Mouse (Mus musculus) embryonic fibroblast, embryonic 13.5 days (primary cell): ENCODE measurements around the gene Krr1. TPM values are rescaled to one million over a fixed set of nuclear protein-coding genes. Genes with fewer than 3 reads are reported as not detected.

Experiments used
- H3K27ac ChIP-seq: 2 replicates; pipeline ENCODE4 v1.5.1; 2012; ENCODE audit warnings: low read length, control low read depth, inconsistent platforms; ENCODE audit not compliant: insufficient read depth
- H3K4me1 ChIP-seq: 2 replicates; pipeline ENCODE4 v1.6.1; 2011; ENCODE audit warnings: low read length; ENCODE audit not compliant: control insufficient read depth, insufficient read depth
- H3K4me3 ChIP-seq: 2 replicates; pipeline ENCODE4 v1.5.1; 2011; ENCODE audit warnings: mild to moderate bottlenecking, control low read depth, low read length; ENCODE audit not compliant: insufficient read depth
- CTCF ChIP-seq: IDR thresholded peaks from 2 replicates; pipeline ENCODE4 v1.5.1; 2011; ENCODE audit warnings: mild to moderate bottlenecking, control low read depth, low read length, moderate library complexity, borderline replicate concordance; ENCODE audit not compliant: insufficient read depth
- POLR2A ChIP-seq: IDR thresholded peaks from 2 replicates; pipeline ENCODE4 v1.6.1; 2011; ENCODE audit warnings: low read depth, mild to moderate bottlenecking, control low read depth, low read length, moderate library complexity
- polyA plus RNA-seq: library from polyadenylated mRNA; stranded (reverse); fragments of >200 nt; gene quantifications from 2 replicates; pipeline ENCODE4 v1.2.4, GENCODE M21; 2011; ENCODE audit warnings: low read depth; ENCODE audit not compliant: missing spikeins, insufficient read length

Krr1 gene
- polyA plus RNA-seq = 37.6 and 39.3 TPM in 2 replicates

GRCm38 (mm10) chr10:111972542-111973361 is at the start of gene Krr1:
Gene Krr1 (plus strand): TSS chr10:111972664.
- no peak for TF ChIP-seq CTCF
- TF ChIP-seq POLR2A = peak; percentile 67
- Histone ChIP-seq H3K4me1 (no peaks in the 10 kb centered on the region; the same call in 1 of the 2 replicates), H3K27ac (peak within 1 kb of the TSS; percentile 20; the same call in 1 of the 2 replicates), H3K4me3 (peak within 1 kb of the TSS; percentile 95)

GRCm38 (mm10) chr10:111923503-111924135 is 48.8 kb upstream of the Krr1 start:
- Histone ChIP-seq H3K4me3 (no peak overlapping the region), H3K27ac (no peak overlapping the region), H3K4me1 (no peaks in the 10 kb centered on the region)
- TF ChIP-seq POLR2A = no peak
- no peak for TF ChIP-seq CTCF

DNA sequence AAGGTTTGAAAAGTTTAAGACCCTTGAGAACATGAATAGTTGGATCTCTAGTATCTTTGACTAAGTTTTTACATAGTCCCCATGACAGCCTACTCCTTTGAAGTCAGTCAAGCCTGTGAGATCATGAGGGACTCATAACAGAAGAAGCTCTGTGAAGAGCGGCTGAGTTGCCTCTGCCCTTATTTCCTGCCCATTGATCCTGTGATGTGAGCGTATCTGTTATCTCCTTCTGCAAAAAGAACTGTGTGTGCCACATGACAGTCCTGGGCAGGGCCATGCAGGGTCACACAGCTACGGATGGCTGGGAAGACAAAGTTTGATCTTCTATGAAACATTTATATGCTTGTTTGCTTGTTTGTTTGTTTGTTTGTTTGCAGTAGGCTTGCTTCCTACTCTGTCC is 48.3 kb upstream of the Krr1 start:
- no peak overlapping the region for H3K27ac ChIP-seq
- no peaks in the 10 kb centered on the region for H3K4me1 ChIP-seq
- TF ChIP-seq CTCF (no peak), POLR2A (no peak)
- H3K4me3 ChIP-seq = no peak overlapping the region

- TF ChIP-seq CTCF = no peak
- TF ChIP-seq POLR2A = no peak
- H3K4me1 ChIP-seq = no peaks in the 10 kb centered on the region
- H3K4me3 ChIP-seq = no peak overlapping the region
- no peak overlapping the region for H3K27ac ChIP-seq
Measured at GRCm38 (mm10) chr10:111924716-111925488, 47.6 kb upstream of the Krr1 start.

- Histone ChIP-seq H3K4me3 (no peak overlapping the region), H3K27ac (no peak overlapping the region), H3K4me1 (no peaks in the 10 kb centered on the region)
- TF ChIP-seq POLR2A = no peak
- TF ChIP-seq CTCF = no peak
Measured at GRCm38 (mm10) chr10:111925489-111925860, 47.0 kb upstream of the Krr1 start.

GRCm38 (mm10) chr10:111932621-111933345 is 39.7 kb upstream of the Krr1 start:
- H3K4me1 ChIP-seq = peaks cover 11% of the 10 kb centered on the region
- H3K27ac ChIP-seq = no peak overlapping the region
- no peak overlapping the region for H3K4me3 ChIP-seq
- TF ChIP-seq CTCF = no peak
- TF ChIP-seq POLR2A = no peak

DNA sequence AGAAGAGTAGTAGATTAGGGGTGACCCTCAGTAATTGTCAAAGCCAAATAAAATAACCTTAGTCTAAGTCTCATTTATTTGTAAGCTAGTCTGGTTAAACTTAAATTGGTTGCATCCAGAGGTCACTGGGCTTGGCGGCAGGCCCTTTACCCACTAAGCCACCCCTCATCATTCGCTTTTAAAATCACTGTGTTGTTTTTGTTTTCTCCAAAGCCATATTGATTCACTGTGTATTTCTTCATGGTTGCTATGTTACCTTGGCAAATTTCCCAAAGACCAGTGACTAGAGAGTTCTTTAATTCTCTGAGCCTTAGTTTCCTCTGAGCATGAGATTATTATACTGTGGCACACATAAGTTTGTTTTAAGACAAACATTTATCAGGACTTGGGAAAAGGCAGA is 37.3 kb upstream of the Krr1 start:
- Histone ChIP-seq H3K4me3 (no peak overlapping the region), H3K4me1 (peaks cover 11% of the 10 kb centered on the region), H3K27ac (no peak overlapping the region)
- no peak for TF ChIP-seq CTCF
- no peak for TF ChIP-seq POLR2A

- Histone ChIP-seq H3K27ac (peak overlapping the region; percentile 73), H3K4me3 (no peak overlapping the region)
- TF ChIP-seq CTCF (no peak), POLR2A (no peak)
Measured at GRCm38 (mm10) chr10:111936021-111936420, 36.4 kb upstream of the Krr1 start.

More at GRCm38 (mm10) chr10:111936021-111936420, 36.4 kb upstream of the Krr1 start:
- H3K4me1 ChIP-seq = peaks cover 11% of the 10 kb centered on the region
